Mouse (Mus musculus): Measurements from ENCODE around the gene Ess2.

GRCm38 (mm10) chr16:17936776-17937175 is 25.6 kb upstream of the Ess2 start:
- no peak for TF ChIP-seq CTCF (IDR thresholded peaks at IDR 0.05; ENCODE audit: borderline replicate concordance, control insufficient read depth, extremely low read depth, insufficient read depth, low read length, poor library complexity)
- no peak for TF ChIP-seq POLR2A (IDR thresholded peaks at IDR 0.05; ENCODE audit: control insufficient read depth, extremely low read depth, insufficient read depth, low read length, poor library complexity)
